Mouse (Mus musculus) adipose tissue, adult 10 weeks (tissue): ENCODE results near the gene Prkg2. TPM values are rescaled to one million over a fixed set of nuclear protein-coding genes. Genes with fewer than 3 reads are reported as not detected.

ENCODE experiments used
- polyA plus RNA-seq: library from polyadenylated mRNA; stranded (reverse); fragments of 350-450 nt; fragmentation: Illumina TruSeq; extraction: RNeasy Lipid Tissue Mini Kit (QIAGEN cat#74804); gene quantifications from one replicate; pipeline ENCODE4 v1.2.3, GENCODE M21; 2014; ENCODE audit warnings: low read depth, low replicate concordance

The Prkg2 gene
- polyA plus RNA-seq: 0.89 TPM

GRCm38 (mm10) chr5:99036596-99037441 lies at the start of gene Prkg2:
Gene Prkg2, minus strand, starts transcription at chr5:99037351.

Other genes with a start within 250 kb of the Prkg2 start
- gene Bmp3, start 182.9 kb downstream of the Prkg2 start, polyA plus RNA-seq: 3.1 TPM